Mouse (Mus musculus) stomach, embryonic 14.5 days (tissue): ENCODE data around the gene Sarm1. TPM values are rescaled to one million over a fixed set of nuclear protein-coding genes. Genes with fewer than 3 reads are reported as not detected.

ENCODE experiments used
- ATAC-seq: fragments of 200-750 bp; cut with Nextera tagmentation; 2 replicates; pipeline ENCODE4 v1.8.0; 2017; ENCODE audit warnings: low read depth, moderate TSS enrichment; ENCODE audit not compliant: insufficient number of reproducible peaks, insufficient read depth, low FRiP score
- H3K27ac ChIP-seq: fragments of 300-500 bp; sonication (generic); 2 replicates; pipeline ENCODE4 v1.5.1; 2014; ENCODE audit warnings: mild to moderate bottlenecking, low read length, moderate library complexity, mixed read lengths
- H3K27me3 ChIP-seq: fragments of 300-500 bp; sonication (generic); 2 replicates; pipeline ENCODE4 v1.6.1; 2014; ENCODE audit warnings: low read length, control low read depth, mixed read lengths; ENCODE audit not compliant: control insufficient read depth, insufficient read depth
- H3K36me3 ChIP-seq: fragments of 300-500 bp; sonication (generic); 2 replicates; pipeline ENCODE4 v1.6.1; 2014; ENCODE audit warnings: mild to moderate bottlenecking, control low read depth, low read length, moderate library complexity, mixed read lengths; ENCODE audit not compliant: control insufficient read depth, insufficient read depth
- H3K4me1 ChIP-seq: fragments of 300-500 bp; sonication (generic); 2 replicates; pipeline ENCODE4 v1.6.1; 2014; ENCODE audit warnings: low read length, control low read depth, mixed read lengths; ENCODE audit not compliant: control insufficient read depth, insufficient read depth
- H3K4me2 ChIP-seq: fragments of 300-500 bp; sonication (generic); replicated peaks from 2 replicates; pipeline ENCODE4 v1.6.1; 2014; ENCODE audit warnings: low read depth, low read length, control low read depth
- H3K4me3 ChIP-seq: fragments of 300-500 bp; sonication (generic); 2 replicates; pipeline ENCODE4 v1.5.1; 2014; ENCODE audit warnings: low read depth, low read length, control low read depth
- H3K9ac ChIP-seq: fragments of 300-500 bp; sonication (generic); replicated peaks from 2 replicates; pipeline ENCODE4 v1.6.1; 2014; ENCODE audit warnings: low read depth, mild to moderate bottlenecking, control low read depth, low read length, moderate library complexity, mixed read lengths
- H3K9me3 ChIP-seq: fragments of 300-500 bp; sonication (generic); 2 replicates; pipeline ENCODE4 v1.6.1; 2016; ENCODE audit warnings: low read depth, low read length, control low read depth; ENCODE audit not compliant: control insufficient read depth
- WGBS: fragments of 180-500 bp; shearing (Covaris S2); extraction: QIAGEN DNeasy Blood & Tissue Kit; methylation state at CpG from one replicate; pipeline ENCODE4 v1.1.7; 2014; 5-methylcytosine and 5-hydroxymethylcytosine counted together
- polyA plus RNA-seq: library from polyadenylated mRNA; unstranded; fragments of >200 nt; fragmentation: Nextera tagmentation; extraction: Ambion mirVana; gene quantifications from 2 replicates; pipeline ENCODE4 v1.2.1, GENCODE M21; 2014

Gene Sarm1
- polyA plus RNA-seq, 1 experiment from 2014 or later = 3.6 TPM

GRCm38 (mm10) chr11:78518931-78519330, 21.4 kb upstream of the Sarm1 start:
- no peak for ATAC-seq
- peaks cover 73% of the 10 kb centered on the region for H3K36me3 ChIP-seq
- H3K27ac ChIP-seq = no peak overlapping the region

GRCm38 (mm10) chr11:78515549-78516325, 18.2 kb upstream of the Sarm1 start:
- Histone ChIP-seq H3K4me1 (peaks cover 11% of the 10 kb centered on the region; the same call in 1 of the 2 replicates), H3K9ac (no peak overlapping the region), H3K9me3 (no peaks in the 10 kb centered on the region), H3K27me3 (no peaks in the 10 kb centered on the region), H3K4me3 (no peak overlapping the region), H3K36me3 (peaks cover 41% of the 10 kb centered on the region), H3K4me2 (no peak overlapping the region), H3K27ac (no peak overlapping the region)
- ATAC-seq = no peak
- 68% methylated on average over 2 of the region's 2 CpGs for WGBS

More at GRCm38 (mm10) chr11:78518931-78519330, 21.4 kb upstream of the Sarm1 start:
- H3K4me3 ChIP-seq = no peak overlapping the region
- 92% methylated on average over 10 of the region's 10 CpGs for WGBS
- H3K4me2 ChIP-seq = no peak overlapping the region
- H3K9me3 ChIP-seq = no peaks in the 10 kb centered on the region
- H3K4me1 ChIP-seq = no peaks in the 10 kb centered on the region
- H3K9ac ChIP-seq = no peak overlapping the region
- no peaks in the 10 kb centered on the region for H3K27me3 ChIP-seq

DNA sequence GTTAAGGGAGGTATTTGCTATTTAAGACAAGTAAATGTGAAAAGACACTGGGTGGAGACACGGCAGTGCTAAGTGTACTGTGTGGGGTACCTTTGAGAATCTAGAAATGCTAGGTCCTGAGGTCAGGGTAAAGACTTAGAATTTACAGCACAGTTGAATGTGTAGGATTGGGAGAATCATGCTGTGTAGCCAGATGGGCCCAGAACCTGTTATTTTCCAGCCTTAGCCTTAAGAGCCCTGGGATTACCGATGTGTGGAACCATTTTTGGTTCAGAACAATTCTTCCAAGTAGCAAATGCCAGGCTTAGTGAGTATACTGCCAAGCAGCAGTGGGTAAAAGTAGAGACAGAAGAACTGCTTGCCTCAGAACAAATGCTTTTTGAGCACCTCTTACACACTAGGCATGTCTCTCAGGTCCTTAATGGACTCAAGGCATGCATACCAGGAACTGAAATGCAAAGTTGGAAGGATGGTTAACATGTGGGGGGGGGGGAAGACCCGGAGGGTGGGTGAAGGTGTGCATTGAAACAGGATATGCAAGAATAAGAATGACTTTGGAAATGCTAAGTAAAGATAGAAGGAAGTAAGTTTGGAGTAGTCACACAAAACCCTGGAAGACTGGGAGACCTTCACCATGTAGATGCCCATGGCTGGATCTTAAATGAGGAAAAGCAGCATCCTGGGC, 15.7 kb upstream of the Sarm1 start:
- Histone ChIP-seq H3K36me3 (peaks cover 29% of the 10 kb centered on the region), H3K27me3 (no peaks in the 10 kb centered on the region), H3K4me2 (peak overlapping the region; percentile 91), H3K9me3 (no peaks in the 10 kb centered on the region), H3K4me3 (peak overlapping the region; percentile 94), H3K9ac (peak overlapping the region; percentile 95; the same call in 1 of the 2 replicates), H3K4me1 (peaks cover 11% of the 10 kb centered on the region; the same call in 1 of the 2 replicates), H3K27ac (no peak overlapping the region)
- no peak for ATAC-seq
- 74% methylated on average over 3 of the region's 3 CpGs for WGBS

DNA sequence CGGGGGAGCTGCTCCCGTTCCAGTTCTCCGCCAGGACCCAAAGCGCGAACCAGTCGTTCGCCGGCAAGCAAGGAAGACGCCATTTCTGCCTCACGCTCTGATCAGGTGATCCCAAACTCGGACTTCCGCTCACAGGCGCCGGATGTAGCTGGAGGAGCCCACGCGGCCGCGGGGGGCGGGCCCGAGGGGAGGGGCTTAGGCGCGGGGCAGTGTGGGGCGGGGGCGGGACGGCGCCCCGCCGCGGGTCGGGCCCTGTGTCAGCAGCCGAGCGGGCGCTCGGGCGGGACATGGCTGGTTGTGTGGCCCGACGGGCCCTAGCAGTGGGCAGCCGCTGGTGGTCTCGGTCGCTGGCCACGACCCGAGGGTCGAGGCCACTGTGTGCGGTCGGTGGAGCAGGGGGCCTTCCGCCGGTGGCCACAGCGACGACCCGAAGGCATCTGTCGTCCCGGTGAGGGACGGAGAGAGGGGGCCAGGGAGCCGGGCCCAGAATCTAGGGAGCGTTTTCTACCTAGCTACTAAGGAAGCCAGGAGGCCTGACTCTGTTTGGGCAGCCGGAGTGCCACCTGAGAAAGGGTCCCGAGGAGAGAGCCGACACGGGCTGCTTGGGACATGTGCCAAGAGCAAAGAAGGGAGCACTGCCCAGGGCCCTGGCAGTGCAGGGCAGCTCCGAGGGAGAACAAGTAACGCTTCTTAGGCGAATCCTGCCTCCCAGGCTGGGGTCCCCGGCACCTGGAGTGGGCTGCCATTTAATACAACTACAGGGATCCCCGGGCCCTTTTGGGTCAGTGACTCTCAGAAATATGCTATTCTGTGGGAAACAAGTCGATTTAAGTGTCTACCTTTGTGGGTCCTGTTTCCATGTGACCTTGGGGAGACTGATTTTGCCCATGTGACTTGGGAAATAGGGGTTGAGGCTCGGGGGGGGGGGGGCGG, 14.7 kb upstream of the Sarm1 start, which contains the start of the genes Tmem199 and Poldip2:
Gene Tmem199 (minus strand): TSS at position 148 of the 933 bp plus-strand sequence.
Gene Poldip2 (plus strand): TSS at position 169 of the 933 bp plus-strand sequence.
- WGBS = under 1% methylated on average over 61 of the region's 67 CpGs
- peak within 1 kb of the TSS; percentile 84; the same call in 1 of the 2 replicates for H3K27ac ChIP-seq
- H3K9ac ChIP-seq = peak within 1 kb of the TSS; percentile 95
- H3K4me3 ChIP-seq = peak within 1 kb of the TSS; percentile 94
- H3K27me3 ChIP-seq = no peaks in the 10 kb centered on the region
- peaks cover 11% of the 10 kb centered on the region; the same call in 1 of the 2 replicates for H3K4me1 ChIP-seq
- no peaks in the 10 kb centered on the region for H3K9me3 ChIP-seq
- peak within 1 kb of the TSS; percentile 91 for H3K4me2 ChIP-seq
- H3K36me3 ChIP-seq = peaks cover 29% of the 10 kb centered on the region
- ATAC-seq = peak; percentile 96

GRCm38 (mm10) chr11:78509148-78509547, 11.6 kb upstream of the Sarm1 start:
- 77% methylated on average over 5 of the region's 5 CpGs for WGBS
- H3K27ac ChIP-seq = no peak overlapping the region
- no peak overlapping the region for H3K4me3 ChIP-seq
- no peak overlapping the region for H3K4me2 ChIP-seq
- H3K9me3 ChIP-seq = no peaks in the 10 kb centered on the region
- no peak overlapping the region for H3K9ac ChIP-seq
- no peaks in the 10 kb centered on the region for H3K27me3 ChIP-seq
- peaks cover 11% of the 10 kb centered on the region; the same call in 1 of the 2 replicates for H3K4me1 ChIP-seq
- ATAC-seq = no peak
- H3K36me3 ChIP-seq = peaks cover 16% of the 10 kb centered on the region

- 71% methylated on average over 3 of the region's 3 CpGs for WGBS
- Histone ChIP-seq H3K27me3 (no peaks in the 10 kb centered on the region), H3K4me2 (no peak overlapping the region), H3K9me3 (no peaks in the 10 kb centered on the region), H3K36me3 (peaks cover 16% of the 10 kb centered on the region), H3K9ac (no peak overlapping the region), H3K4me3 (no peak overlapping the region), H3K27ac (no peak overlapping the region), H3K4me1 (no peaks in the 10 kb centered on the region)
- ATAC-seq = no peak
Measured at GRCm38 (mm10) chr11:78505430-78505829, 7.9 kb upstream of the Sarm1 start.

- H3K27ac ChIP-seq = no peak within 1 kb of the TSS
- no peak for ATAC-seq
- peaks cover 6% of the 10 kb centered on the region for H3K27me3 ChIP-seq
- no peaks in the 10 kb centered on the region for H3K9me3 ChIP-seq
- no peak within 1 kb of the TSS for H3K4me2 ChIP-seq
- H3K4me3 ChIP-seq = no peak within 1 kb of the TSS
- H3K36me3 ChIP-seq = peaks cover 11% of the 10 kb centered on the region
- H3K9ac ChIP-seq = no peak within 1 kb of the TSS
- WGBS = 68% methylated on average over 7 of the region's 7 CpGs
- H3K4me1 ChIP-seq = no peaks in the 10 kb centered on the region
Measured at GRCm38 (mm10) chr11:78502909-78503650, 5.5 kb upstream of the Sarm1 start, which contains the start of gene Sebox. Gene Sebox, plus strand, starts transcription at chr11:78503447.
